Mouse (Mus musculus): ENCODE data around the gene Lrmda. TPM values are rescaled to one million over a fixed set of nuclear protein-coding genes. Genes with fewer than 3 reads are reported as not detected.

The Lrmda gene
- total RNA-seq, 2 experiments from 2014 or later = 3.7 to 3.9 TPM

GRCm38 (mm10) chr14:22089866-22090470, 70.5 kb downstream of the Lrmda start:
- no peak for DNase-seq (ENCODE audit: low spot score in 2 of 2)

- no peak for DNase-seq (ENCODE audit: low spot score in 2 of 2)
Observed at GRCm38 (mm10) chr14:22090778-22091211, 71.3 kb downstream of the Lrmda start.

GRCm38 (mm10) chr14:22091306-22091705, 71.8 kb downstream of the Lrmda start:
- no peak for DNase-seq (ENCODE audit: low spot score in 2 of 2)

- DNase-seq (ENCODE audit: low spot score in 2 of 2) = no peak
Observed at GRCm38 (mm10) chr14:22093124-22093523, 73.6 kb downstream of the Lrmda start.

- no peak for DNase-seq (ENCODE audit: low spot score in 2 of 2)
Observed at GRCm38 (mm10) chr14:22101961-22102805, 82.7 kb downstream of the Lrmda start.

GRCm38 (mm10) chr14:22105855-22106254, 86.3 kb downstream of the Lrmda start:
- DNase-seq (ENCODE audit: low spot score in 2 of 2) = no peak

- no peak for DNase-seq (ENCODE audit: low spot score in 2 of 2)
Observed at GRCm38 (mm10) chr14:22106777-22107176, 87.3 kb downstream of the Lrmda start.

GRCm38 (mm10) chr14:22109423-22109822, 89.9 kb downstream of the Lrmda start:
- no peak for DNase-seq (ENCODE audit: low spot score in 2 of 2)

GRCm38 (mm10) chr14:22113463-22114361, 94.2 kb downstream of the Lrmda start:
- no peak for DNase-seq (ENCODE audit: low spot score in 2 of 2)

GRCm38 (mm10) chr14:22114651-22115351, 95.3 kb downstream of the Lrmda start:
- no peak for DNase-seq (ENCODE audit: low spot score in 2 of 2)

- no peak for DNase-seq (ENCODE audit: low spot score in 2 of 2)
Observed at GRCm38 (mm10) chr14:22118096-22118495, 98.6 kb downstream of the Lrmda start.

GRCm38 (mm10) chr14:22118512-22118911, 99.0 kb downstream of the Lrmda start:
- no peak for DNase-seq (ENCODE audit: low spot score in 2 of 2)

GRCm38 (mm10) chr14:22126276-22126675, 106.8 kb downstream of the Lrmda start:
- no peak for DNase-seq (ENCODE audit: low spot score in 2 of 2)

GRCm38 (mm10) chr14:22126859-22127258, 107.3 kb downstream of the Lrmda start:
- no peak for DNase-seq (ENCODE audit: low spot score in 2 of 2)

- DNase-seq (ENCODE audit: low spot score in 2 of 2) = no peak
Observed at GRCm38 (mm10) chr14:22130950-22131585, 111.6 kb downstream of the Lrmda start.

- no peak for DNase-seq (ENCODE audit: low spot score in 2 of 2)
Observed at GRCm38 (mm10) chr14:22139281-22139680, 119.8 kb downstream of the Lrmda start.

GRCm38 (mm10) chr14:22144014-22144413, 124.5 kb downstream of the Lrmda start:
- DNase-seq (ENCODE audit: low spot score in 2 of 2) = no peak

GRCm38 (mm10) chr14:22145863-22146262, 126.4 kb downstream of the Lrmda start:
- no peak for DNase-seq (ENCODE audit: low spot score in 2 of 2)

- DNase-seq (ENCODE audit: low spot score in 2 of 2) = no peak
Observed at GRCm38 (mm10) chr14:22146508-22147044, 127.1 kb downstream of the Lrmda start.

Data from adrenal gland, postnatal 4 days (tissue).